Mouse (Mus musculus) cerebellum, adult (tissue): ENCODE measurements around the gene Hbp1.

Source experiments
- ATAC-seq: cut with Nextera tagmentation; 2 replicates; pipeline ENCODE4 v1.9.2; 2017; ENCODE audit warnings: mild to moderate bottlenecking, moderate library complexity, mixed read lengths; ENCODE audit not compliant: insufficient number of reproducible peaks, low FRiP score, low TSS enrichment

Gene Hbp1

DNA sequence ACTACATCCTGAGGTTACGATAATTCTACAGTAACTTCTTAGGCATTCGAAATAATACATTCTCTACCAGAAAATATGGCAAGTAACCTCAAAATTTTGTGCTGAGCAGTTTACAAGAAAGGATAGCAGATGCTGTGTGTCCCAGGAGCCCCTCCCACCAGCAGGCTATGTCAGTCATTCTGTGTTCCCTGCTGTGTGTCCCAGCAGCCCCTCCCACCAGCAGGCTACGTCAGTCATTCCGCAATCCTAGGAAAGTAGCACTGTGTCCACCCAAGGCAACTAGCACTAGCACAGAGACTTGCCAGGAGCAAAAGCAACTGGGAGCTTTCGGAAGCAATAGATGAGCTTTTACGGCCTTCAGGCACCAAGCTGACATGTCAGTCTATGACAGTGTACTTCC, 13.7 kb upstream of the Hbp1 start:
- no peak for ATAC-seq

DNA sequence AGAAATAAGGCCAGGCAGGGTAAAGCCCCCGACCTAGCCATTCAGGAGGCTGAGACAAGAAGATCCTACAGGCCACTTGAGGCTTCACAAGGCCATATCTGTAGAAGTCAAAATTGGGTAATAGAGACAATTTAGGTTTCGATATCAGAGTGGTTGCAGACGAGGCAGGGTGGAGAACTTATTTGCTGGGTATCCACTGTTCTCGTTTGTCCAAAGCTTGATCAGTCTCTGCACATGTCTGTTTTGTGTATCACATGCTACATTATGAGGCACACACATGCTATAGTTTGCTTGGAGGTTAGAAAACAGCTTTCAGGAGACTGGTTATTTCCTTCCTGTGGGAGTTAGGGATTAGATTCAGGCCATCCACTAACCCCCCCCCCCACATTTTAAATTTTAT, 5.5 kb upstream of the Hbp1 start:
- ATAC-seq: no peak

DNA sequence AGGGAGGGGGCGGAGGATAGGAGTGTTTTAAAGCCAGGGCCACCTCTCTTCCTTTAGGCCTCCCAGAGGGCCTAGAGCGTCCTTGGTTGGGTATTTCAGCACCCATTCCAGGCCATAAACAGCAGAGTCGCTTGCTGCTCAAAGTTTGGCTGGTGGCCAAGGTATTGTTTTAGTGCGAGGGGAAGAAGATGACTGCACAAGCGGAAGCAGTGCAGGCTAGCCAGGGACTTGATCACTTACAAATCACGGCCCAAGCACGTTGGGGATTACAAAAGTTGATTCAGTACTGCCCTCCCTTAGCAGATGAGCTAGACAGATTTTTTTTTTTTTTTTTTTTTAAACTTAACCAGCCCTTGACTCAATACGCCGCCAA, 310 bp upstream of the Hbp1 start:
- no peak for ATAC-seq

DNA sequence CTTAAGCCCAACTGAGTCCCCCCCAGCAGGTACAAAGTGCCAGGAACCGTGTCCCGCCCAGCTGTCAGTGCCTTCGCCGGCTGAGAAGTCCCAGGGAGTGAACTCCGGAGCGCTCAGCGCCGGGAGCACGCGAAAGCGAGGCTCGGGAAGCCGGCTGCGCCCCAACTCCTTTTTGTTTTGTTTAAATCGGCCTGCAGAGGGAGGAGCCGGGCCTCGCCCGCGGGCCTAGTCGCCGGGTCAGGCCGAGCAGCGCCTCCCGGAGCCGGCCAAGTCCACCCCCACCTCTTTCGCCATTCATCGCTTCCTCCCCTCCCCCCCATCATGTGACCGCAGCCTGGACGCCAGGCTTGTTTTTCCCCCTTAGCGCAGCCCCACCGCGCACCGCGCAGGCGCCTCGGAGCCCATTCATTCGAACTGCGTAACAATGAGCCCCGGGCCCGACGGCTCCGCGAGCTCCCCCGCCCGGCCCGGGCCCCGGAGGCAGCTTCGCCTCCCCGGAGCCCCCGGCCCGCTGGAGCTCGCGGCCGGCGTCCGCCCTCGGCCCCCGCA, 1.1 kb downstream of the Hbp1 start:
- ATAC-seq: peak; percentile 52

DNA sequence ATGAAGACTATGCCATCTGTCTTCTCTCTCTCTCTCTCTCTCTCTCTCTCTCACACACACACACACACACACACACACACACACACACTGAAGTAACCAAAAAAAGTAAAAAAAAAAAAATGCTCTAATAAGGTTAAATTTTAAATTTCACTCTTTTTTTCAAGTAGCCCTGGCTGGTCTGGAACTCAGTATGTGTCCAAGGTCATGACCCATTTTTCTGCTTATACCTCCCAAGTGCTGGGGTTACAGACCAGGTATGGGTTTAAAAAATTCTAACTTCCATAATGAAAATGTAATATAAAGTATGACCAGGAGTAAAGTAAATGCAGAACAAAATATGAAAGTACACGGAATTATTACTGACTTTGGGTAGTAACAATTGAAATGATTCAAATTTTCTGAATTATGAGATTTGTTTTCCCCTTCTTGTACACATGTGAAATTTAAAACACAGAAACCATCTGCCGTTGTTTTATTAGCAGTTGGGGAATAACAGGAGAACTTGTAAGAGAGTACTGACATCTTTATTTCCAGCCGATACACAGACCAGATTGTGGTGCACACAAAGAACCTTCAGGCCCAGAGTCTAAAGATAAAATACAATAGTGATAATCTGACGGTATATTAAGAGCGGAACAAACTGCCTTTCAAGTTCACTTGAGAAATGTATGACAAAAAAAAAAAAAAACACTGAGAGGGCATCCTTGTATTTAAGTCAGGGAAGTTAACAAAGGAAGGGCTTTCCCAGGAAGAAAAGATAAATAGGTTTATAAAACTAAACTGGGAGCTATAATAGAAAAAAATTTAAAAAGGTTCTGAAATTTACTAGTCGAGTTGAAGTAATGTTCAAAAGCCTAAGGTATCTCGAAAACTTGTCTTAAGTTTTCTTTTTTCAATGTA, 2.0 kb downstream of the Hbp1 start:
- ATAC-seq: no peak

DNA sequence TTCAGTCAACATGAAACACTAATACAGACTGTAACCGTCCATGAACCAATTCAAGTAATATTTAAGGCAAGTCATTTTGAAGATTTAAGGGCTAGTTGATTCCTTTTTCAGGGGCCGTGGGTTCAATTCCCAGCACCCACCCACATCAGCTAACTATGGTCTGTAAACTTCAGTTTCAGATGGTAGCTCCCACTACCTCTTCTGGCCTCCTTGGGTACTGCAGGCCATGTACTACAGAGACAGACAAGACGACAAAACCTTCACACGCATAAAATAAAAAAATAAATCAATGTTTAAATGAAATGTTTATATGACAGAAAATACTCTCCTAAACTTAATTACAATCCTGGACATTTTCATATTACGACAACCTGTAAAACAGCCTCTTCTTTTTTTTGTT, 2.9 kb downstream of the Hbp1 start:
- no peak for ATAC-seq

DNA sequence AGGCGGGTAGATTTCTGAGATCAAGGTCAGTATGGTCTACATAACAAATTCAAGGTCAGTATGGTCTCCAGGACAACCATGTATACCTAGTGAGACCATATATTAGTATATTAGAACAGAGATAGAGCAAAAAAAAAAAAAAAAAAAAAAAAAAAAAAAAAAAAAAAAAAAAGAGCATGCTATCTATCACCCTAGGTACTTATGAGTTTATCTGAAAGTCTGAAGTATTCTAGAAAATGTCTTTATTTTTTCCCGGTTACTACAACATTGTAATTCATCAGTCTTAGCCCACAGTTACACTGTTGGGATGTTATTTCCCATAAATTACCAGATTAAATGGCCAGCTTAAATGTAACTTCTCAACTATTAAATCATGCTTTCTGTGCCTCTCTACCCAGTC, 5.9 kb downstream of the Hbp1 start:
- ATAC-seq: no peak

DNA sequence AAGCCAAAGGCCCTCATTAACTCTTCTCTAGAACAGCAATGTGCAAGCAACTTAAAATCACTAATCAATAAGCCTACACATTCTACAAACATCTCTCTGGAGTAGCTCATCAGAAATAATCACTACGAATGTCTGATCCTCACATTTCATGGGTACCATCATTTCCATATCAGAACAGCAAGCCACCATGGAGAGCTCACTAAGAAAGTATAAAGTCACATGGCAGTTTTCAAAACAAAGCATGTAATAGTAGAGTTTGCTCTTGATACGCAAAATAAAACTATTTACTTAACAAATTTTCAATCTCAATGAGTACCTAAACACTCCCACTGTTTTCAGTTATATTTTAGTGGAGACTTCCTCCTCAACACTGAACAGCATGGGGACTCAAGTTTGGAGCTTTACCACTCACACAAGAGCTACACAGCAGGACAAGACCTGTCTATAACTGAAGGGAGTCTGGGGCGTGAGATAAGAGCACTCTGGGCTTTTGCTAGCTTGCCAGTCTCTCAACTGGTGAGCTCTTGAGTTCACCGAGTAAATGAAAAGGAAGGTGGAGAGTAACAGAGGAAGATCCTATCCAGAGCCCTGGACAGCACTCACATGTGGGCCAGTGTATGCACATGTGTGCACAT, 7.2 kb downstream of the Hbp1 start:
- no peak for ATAC-seq

DNA sequence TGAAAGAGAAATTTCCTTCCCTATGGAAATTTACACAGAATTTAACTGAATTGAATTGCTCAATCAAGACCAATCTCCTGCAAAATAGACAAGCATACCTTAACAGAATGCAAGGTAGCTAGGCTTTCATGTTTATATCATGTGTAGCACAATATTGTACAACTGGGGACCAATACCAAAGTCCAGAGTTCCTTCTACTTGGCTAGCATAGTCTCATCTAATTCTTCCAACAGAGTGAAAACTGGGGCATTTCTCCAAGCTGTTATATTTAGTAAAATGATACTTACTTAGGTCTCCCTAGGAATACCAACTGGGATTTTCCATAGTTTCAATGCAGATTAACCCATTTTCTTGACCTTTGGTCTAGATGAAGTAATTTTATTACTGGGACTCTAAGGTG, 11.3 kb downstream of the Hbp1 start:
- no peak for ATAC-seq

DNA sequence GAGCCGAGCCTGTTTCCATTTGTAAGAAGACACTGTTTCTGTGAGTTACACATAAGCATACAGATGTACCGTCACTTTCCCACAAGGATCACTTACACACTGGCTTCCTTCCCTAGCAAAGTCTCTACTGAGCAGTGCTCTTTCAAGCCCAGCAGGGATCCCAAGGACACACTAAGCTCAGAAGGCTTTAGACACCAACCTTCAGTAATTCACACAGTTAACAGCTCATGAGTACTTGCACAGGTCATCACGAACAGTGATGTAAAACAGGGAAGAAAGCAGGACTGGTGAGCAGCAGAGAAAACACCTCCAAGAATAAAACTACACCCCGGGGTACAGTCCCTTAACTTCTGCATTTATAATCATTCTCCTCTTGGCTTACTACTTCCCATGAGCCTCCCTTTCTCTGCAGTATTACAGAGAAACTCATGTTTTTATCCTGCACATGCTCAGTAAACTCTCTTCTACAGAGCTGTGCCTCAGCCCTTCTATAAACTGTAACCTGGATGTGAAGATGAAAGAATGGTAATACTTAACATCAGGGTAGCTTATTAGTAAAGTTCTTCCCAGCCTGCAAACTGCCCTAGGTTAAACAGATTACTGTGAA, 11.8 kb downstream of the Hbp1 start:
- no peak for ATAC-seq

DNA sequence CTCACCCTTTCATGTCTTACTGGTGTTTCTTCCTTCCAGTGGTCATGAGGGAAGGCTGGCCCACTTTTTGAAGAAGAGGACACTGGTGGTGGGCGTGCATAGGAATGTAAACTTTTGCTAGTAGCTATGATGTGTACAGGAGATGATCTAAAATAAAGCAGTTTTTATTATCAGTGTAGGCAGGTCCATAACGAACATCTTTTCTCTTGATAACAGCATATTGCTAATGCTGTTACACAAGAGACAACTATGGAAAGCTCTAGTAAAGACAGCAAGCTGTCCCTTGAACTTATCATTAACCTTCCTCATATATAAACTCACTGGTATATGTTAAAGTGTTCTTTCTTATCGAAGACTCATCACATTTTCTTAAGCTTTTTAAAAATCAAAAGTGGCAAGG, 12.7 kb downstream of the Hbp1 start:
- ATAC-seq: no peak

DNA sequence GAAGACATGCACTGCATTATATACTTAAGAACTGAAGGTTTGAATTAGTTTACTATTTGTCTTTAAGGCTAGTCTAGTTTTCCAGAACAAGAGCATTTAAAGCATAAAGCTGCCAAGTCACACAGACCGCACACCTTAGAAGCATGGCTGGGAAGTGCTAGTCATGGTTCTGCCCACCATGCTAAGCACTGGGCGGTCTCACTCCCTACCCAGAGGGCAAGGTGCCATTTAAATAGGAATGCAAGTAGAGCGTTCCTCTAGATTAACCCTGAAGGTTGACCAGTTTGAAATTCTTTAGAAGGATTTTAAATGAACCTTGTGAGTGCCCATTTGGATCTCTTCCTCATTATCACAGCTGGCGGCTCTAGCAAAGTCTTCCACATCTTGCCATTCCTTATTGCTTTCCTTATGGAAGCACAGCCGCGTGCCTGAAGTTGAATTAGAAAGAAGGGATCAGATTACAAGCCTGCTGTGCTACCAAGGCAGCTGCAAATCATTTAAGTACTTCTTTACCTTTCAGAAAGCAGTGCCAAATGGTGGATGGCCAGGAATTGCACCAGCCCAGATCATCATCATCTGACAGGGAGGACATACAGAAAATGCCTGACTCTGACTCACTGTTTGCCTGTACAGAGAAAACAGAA, 13.6 kb downstream of the Hbp1 start:
- ATAC-seq: no peak

DNA sequence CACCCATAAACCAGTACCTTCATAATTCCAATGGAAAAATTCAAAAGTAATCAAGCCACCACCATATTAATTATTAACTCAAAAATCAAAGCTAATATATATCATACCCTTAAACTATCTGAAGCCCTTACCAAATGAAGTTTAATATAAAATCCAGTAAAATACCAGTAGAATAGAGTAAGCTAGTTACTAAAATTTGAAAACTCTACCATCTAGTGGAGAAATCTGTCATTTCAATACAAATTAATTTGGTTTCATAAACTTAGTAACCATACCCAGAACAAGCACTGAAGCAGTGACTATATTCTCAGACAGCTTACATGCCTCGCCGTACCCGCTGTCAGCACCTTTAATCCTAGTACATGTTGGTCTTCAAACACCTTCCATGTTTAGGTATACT, 18.5 kb downstream of the Hbp1 start:
- no peak for ATAC-seq

DNA sequence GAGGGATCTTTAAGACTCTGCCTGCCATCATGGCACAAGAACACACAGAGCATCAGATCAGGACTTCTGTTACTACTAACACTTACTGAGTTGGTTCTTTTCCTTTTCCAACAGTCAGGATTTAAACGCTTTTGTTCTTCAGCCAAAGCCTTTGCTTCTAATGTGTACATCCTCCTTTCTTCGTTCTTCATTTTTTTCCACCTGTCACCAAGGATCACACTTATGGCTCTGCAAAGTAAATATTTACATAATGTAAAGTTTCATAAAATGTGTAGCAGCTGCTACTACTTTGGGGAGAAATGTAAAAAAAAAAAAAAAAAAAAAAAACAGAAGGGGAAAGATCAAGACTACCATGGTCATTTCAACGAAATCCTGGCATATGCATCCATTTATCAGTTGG, 21.8 kb downstream of the Hbp1 start:
- no peak for ATAC-seq

DNA sequence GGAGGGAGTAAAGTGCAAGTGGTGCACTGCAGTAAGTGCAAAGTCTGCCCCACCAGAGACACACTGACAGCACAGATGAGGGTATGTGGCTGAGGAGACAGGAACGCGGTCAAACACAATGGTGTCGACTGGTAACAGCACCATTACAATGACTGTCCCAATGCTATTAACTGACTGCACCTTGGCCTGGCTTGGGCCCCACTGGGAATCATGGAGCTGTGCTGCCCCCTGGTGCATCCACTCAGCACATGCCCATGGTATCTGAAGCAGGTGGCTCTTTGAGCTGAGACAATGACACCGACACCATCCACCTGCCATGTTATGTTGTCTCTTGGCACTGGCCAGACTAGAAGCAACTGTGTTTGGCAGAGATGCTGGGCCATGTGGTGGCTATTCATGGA, 23.7 kb downstream of the Hbp1 start:
- ATAC-seq: peak; percentile 96

DNA sequence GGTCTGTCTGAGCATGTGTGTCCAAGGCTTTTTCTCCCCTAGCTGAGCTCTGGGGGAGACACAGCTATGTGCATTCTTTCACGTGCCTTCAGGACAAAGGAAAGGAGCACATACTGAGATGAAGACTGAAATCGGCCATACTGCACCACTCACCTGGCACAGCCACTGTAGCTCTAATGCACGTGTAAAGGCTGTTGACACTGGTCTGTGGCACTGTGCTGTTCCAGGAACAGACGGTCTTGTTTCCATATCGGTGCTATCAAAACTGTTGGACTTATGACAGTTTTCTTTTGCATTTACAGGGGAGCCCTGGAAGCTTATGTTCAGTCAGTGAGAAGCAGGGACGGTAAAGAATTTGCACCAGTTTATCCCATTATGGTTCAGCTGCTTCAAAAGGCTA, 25.0 kb downstream of the Hbp1 start:
- no peak for ATAC-seq

DNA sequence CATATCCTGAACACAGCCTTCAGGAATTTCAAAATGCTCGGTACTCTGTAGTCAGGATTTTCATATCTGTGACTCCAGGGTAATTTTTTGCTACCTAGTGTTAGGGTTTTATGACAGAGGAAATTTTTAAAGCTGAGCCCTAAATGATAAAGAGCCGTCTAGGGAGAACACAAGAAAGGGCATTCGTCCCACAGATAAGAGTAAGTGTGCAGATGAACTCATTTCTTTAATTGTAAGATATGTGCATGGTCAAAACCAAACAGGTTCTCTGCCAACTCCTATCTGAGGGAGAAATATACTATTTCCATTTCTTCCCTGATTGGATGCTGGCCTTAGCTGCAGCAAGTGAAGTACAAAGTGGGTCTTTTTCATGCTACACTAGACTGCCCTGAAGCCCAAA, 26.2 kb downstream of the Hbp1 start:
- ATAC-seq: no peak

DNA sequence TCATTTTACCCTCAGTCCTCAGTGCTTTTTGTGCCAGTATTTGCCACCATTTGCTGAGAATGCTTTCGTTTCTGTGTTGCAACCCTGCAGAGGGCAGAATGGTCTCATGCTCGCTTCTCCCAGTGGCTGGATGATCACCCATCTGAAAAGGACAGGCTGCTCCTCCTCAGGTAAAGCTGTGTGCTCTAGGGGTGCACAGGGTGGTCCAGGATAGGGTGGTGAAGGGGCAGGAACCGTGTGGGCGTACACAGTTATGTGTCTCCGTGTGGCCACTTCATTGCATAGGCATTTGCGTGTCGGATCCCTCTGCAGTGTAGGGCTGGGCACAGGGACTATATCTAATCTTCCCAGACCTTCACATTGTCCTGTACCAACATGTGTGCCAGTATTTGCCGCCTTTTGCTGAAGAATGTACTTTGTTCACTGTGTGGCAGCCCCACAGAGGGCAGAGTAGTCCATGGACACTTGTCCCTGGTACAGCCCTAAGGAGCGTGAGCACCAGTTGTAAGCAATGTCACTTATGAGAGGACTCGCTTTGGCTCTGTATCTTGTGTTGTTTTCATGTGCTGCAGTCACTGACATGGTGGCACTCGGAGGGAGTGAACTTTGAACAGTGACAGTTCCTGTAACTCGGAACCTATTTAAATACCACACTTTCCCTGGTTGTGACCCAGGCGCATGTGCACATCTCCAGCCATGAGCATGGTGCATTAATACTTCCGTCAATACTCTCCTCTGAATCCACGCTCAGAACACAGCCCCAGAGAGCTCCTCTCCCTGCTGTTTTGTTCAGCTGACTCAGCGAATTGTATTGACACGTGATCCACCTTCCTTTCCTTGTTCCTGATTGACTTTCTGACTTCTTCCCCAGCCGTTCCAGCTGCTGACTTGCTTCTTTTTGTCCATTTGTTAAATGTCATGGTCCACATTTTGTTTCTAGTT, 29.6 kb downstream of the Hbp1 start:
- ATAC-seq: no peak

DNA sequence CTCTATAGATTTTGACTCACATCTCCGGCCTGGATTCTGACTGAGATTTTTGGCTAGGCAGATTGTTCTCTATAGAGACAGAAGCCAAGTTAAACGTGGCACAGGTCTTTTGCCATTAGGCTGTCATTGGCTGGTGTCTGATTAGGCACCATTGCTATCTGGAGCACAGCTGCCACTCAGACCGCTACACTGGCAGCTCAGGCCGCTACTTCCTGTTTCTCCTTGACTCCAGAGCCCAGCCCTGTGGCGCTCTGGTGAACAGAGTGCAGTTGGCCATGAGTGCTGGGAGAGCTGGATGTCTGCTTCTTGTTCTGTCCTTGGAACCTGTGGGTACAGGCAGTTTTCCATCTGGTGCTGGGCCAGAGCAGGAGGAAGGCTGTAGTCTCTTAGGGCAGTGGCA, 33.1 kb downstream of the Hbp1 start:
- peak; percentile 58 for ATAC-seq

DNA sequence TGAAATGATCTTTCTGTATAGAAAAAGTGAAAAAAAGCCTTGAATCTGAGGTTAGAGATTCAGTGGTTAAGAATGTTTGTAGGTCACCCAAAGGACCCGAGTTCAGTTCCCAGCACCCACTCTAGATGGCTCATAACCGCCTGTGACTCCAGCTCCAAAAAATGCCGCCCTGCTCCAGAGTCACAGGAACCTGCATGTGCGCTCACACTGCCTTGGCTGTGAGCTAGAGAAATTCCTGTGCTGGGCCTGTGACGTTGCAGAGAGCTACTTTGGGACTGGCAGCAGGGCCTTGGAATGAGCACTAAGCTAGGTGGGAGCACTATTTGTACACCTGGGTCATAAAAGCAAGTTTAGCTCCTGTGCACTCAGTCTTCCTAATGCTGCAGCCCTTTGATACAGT, 33.6 kb downstream of the Hbp1 start:
- ATAC-seq: no peak
